Mouse (Mus musculus): ENCODE measurements at regions not wholly inside any gene's neighbourhood (a gene's known extent, or its start where the extent isn't known, plus 50 kb on each side); places are given as distances from the start of the nearest gene placed in this dataset. TPM values are rescaled to one million over a fixed set of nuclear protein-coding genes. Genes with fewer than 3 reads are reported as not detected.

Small RNA genes lying in the stretch of these regions (microRNA-seq; reads per million reads assigned to microRNA genes)
- not detected for gene Mir6350

All from heart, embryonic 16.5 days (tissue).